Mouse (Mus musculus): ENCODE results near the gene Msantd2. TPM values are rescaled to one million over a fixed set of nuclear protein-coding genes. Genes with fewer than 3 reads are reported as not detected.

Gene Msantd2
- polyA plus RNA-seq, 1 experiment from 2014 or later, result 36.7 TPM

DNA sequence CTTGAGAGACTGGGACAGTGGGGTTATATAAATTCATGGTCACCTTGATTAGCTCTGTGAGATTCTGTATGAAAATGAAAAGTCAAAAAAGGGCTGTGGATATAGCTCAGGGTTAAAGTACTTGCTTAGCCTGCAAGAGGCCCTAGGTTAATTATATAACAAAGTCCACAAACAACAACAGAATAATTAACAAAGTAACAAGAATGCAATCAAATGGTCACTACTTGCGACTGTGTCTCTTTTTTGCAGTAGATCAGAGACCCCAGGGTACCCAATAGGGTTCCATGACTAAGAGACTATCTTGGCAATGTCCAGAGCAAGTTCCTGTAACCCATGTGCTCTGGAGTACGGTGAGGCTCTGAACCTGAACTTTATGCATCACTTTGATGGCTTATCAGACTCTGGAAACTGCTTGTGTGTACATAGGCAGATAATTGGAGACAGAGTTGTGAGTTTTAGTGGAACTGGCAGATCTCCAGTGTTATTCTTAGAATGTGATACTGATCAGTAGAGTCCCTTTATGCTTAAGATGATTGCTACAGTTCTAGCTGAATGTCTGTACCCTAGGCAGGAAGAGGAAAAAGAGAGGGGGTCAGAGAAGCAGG lies 80.2 kb downstream of the Msantd2 start:
- Histone ChIP-seq H3K36me3 (replicated peaks) (no peaks in the 10 kb centered on the region), H3K4me3 (no peak overlapping the region), H3K9me3 (no peaks in the 10 kb centered on the region), H3K27ac (replicated peaks) (no peak overlapping the region), H3K27me3 (replicated peaks; ENCODE audit: low read depth, poor library complexity, severe bottlenecking) (0 out of 2 replicates have a peak, but pooled peaks cover 11% of the 10 kb centered on the region), H3K4me1 (peaks cover 15% of the 10 kb centered on the region)
- 76% methylated on average over 2 of the region's 2 CpGs for WGBS
- DNase-seq (ENCODE audit: low spot score), result no peak

DNA sequence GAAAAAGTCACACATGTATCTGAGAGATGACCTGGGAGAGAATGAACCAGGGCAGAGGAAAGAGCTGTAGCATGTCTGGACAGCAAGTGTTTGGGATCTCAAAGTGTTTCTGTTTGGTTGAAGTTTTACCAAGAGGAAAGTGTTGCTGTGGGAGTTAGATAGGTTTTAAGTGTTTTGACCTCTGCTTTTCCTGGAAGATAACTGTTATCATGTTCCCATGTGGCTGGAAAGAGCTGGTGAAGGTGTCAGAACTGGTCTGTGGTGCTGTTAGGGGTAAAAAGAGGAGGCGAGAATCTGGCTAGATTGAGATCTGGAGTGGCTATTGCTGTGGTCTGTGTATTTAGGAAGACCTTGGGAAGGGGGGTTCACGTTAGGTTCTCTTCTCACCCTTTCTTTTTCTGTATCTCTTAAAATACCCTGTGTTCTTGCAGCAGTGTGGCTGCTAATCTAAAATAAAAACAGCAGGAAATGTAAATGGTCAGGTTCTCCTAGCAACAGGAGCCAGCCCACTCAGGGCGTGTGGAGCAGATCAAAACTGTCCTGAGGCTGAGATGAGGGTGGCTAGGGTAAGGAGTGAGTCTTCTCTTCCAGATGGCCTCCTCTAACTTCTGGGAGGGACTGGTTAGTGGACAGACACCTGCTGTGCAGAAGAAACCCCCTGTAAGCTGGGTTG lies 83.2 kb downstream of the Msantd2 start:
- Histone ChIP-seq H3K27me3 (replicated peaks; ENCODE audit: low read depth, poor library complexity, severe bottlenecking) (peaks cover 11% of the 10 kb centered on the region; the same call in 1 of the 2 replicates), H3K27ac (replicated peaks) (no peak overlapping the region), H3K4me3 (no peak overlapping the region), H3K4me1 (peaks cover 22% of the 10 kb centered on the region), H3K36me3 (replicated peaks) (no peaks in the 10 kb centered on the region), H3K9me3 (no peaks in the 10 kb centered on the region)
- DNase-seq (ENCODE audit: low spot score), result no peak
- 69% methylated on average over 3 of the region's 3 CpGs for WGBS

Other genes starting within 250 kb of the Msantd2 start
- gene Slc37a2, start 233.6 kb upstream of the Msantd2 start, polyA plus RNA-seq (2016; fragmentation: Nextera tagmentation; extraction: Ambion mirVana), result 2.1 and 2.6 TPM in 2 replicates
- 10.2 and 10.3 TPM in 2 replicates for gene Ccdc15, start 140.9 kb upstream of the Msantd2 start, polyA plus RNA-seq (2016; fragmentation: Nextera tagmentation; extraction: Ambion mirVana)
- gene Hepacam, start 122.0 kb upstream of the Msantd2 start, polyA plus RNA-seq (2016; fragmentation: Nextera tagmentation; extraction: Ambion mirVana), result 0.05 TPM in 2 replicates
- gene Robo4, start 87.4 kb upstream of the Msantd2 start, polyA plus RNA-seq (2016; fragmentation: Nextera tagmentation; extraction: Ambion mirVana), result 6.6 and 6.8 TPM in 2 replicates
- 4.1 and 9.4 TPM in 2 replicates for gene Robo3, start 56.1 kb upstream of the Msantd2 start, polyA plus RNA-seq (2016; fragmentation: Nextera tagmentation; extraction: Ambion mirVana)
- 27.0 and 27.5 TPM in 2 replicates for gene Esam, start 38.8 kb downstream of the Msantd2 start, polyA plus RNA-seq (2016; fragmentation: Nextera tagmentation; extraction: Ambion mirVana)
- 0.59 and 0.78 TPM in 2 replicates for gene Vsig2, start 49.9 kb downstream of the Msantd2 start, polyA plus RNA-seq (2016; fragmentation: Nextera tagmentation; extraction: Ambion mirVana)
- 0.48 and 1.0 TPM in 2 replicates for gene Nrgn, start 63.6 kb downstream of the Msantd2 start, polyA plus RNA-seq (2016; fragmentation: Nextera tagmentation; extraction: Ambion mirVana)
- 3.7 and 4.8 TPM in 2 replicates for gene Siae, start 66.4 kb downstream of the Msantd2 start, polyA plus RNA-seq (2016; fragmentation: Nextera tagmentation; extraction: Ambion mirVana)
- gene Spa17, start 124.4 kb downstream of the Msantd2 start, polyA plus RNA-seq (2016; fragmentation: Nextera tagmentation; extraction: Ambion mirVana), result 8.0 and 9.2 TPM in 2 replicates
- 128 and 129 TPM in 2 replicates for gene Tbrg1, start 168.0 kb downstream of the Msantd2 start, polyA plus RNA-seq (2016; fragmentation: Nextera tagmentation; extraction: Ambion mirVana)
- 0.09 TPM in 1 of 2 replicates, not detected in the other for gene Panx3, start 179.9 kb downstream of the Msantd2 start, polyA plus RNA-seq (2016; fragmentation: Nextera tagmentation; extraction: Ambion mirVana)
- not detected in 2 replicates for gene Olfr160, start 226.9 kb downstream of the Msantd2 start, polyA plus RNA-seq (2016; fragmentation: Nextera tagmentation; extraction: Ambion mirVana)